Mouse (Mus musculus) left cerebral cortex, adult 9 months (tissue): ENCODE data around the gene Zc3h15.

Experiments used
- DNase-seq, 2 experiments: peaks; one replicate each; pipeline ENCODE4 v3.0.0; 2022; ENCODE audit warnings: low spot score in 2 of 2

Zc3h15 gene

GRCm38 (mm10) chr2:83713946-83714345 lies 69.7 kb downstream of the Zc3h15 start:
- no peak for DNase-seq
